Mouse (Mus musculus) testis, adult 2 months (tissue): ENCODE data around the gene Hoxa13.

ENCODE experiments used
- CTCF ChIP-seq: fragments of 200-500 bp; IDR thresholded peaks from 2 replicates; pipeline ENCODE4 v1.5.1; 2012; ENCODE audit warnings: low read depth, mild to moderate bottlenecking, inconsistent platforms, low read length, moderate library complexity; ENCODE audit not compliant: control insufficient read depth, insufficient read depth, insufficient replicate concordance
- POLR2A ChIP-seq: fragments of 200-500 bp; IDR thresholded peaks from 2 replicates; pipeline ENCODE4 v1.6.1; 2012; ENCODE audit warnings: low read depth, mild to moderate bottlenecking, inconsistent platforms, low read length, moderate library complexity; ENCODE audit not compliant: control insufficient read depth

DNA sequence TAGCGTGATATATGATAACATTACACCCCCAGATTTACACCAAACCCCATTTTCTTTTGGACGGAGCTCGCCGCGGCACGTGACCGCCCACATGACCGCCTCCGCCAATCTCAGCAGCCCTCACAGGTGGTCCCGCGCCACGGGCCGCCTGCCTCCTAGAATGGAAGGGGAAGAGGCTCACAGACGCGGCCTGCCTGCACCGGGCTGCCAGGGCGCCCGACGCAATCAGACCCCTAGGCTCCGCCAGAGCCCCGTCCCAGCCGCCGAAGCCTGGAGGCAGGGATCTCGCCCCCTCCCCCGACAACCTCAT lies 43.3 kb downstream of the Hoxa13 start:
- TF ChIP-seq CTCF = no peak
- no peak for TF ChIP-seq POLR2A
